Mouse (Mus musculus): ENCODE results near the gene Tmem87b. TPM values are rescaled to one million over a fixed set of nuclear protein-coding genes. Genes with fewer than 3 reads are reported as not detected.

Tmem87b gene
- total RNA-seq (2023), result 10 to 100 TPM; 11.0 to 12.2 TPM

GRCm38 (mm10) chr2:128817786-128818681 is at the start of gene Tmem87b:
TSS of gene Tmem87b (plus strand) at chr2:128818118.

GRCm38 (mm10) chr2:128862636-128863035 is 44.7 kb downstream of the Tmem87b start, which contains the start of gene Fbln7:
TSS of gene Fbln7 (plus strand) at chr2:128862981.

Other genes starting within 250 kb of the Tmem87b start
- not detected for gene Spdye4c, start 226.9 kb upstream of the Tmem87b start, total RNA-seq (2023)
- 10 to 100 TPM; 52.3 to 67.9 TPM for gene Anapc1, start 130.7 kb upstream of the Tmem87b start, total RNA-seq (2023)
- gene Mertk, start 119.2 kb upstream of the Tmem87b start, total RNA-seq (2023), result 1 to 10 TPM in 1 of 2 experiments, under 1 TPM in 1; 0.09 to 1.1 TPM
- gene Fbln7, start 44.9 kb downstream of the Tmem87b start, total RNA-seq (2023), result not detected
- 1 to 10 TPM; 1.7 TPM for gene Zc3h8, start 126.0 kb downstream of the Tmem87b start, total RNA-seq (2023)
- 1 to 10 TPM; 2.8 to 3.3 TPM for gene Zc3h6, start 149.3 kb downstream of the Tmem87b start, total RNA-seq (2023)
- gene Gm10762, start 149.6 kb downstream of the Tmem87b start, total RNA-seq (2023), result 1 to 10 TPM; 1.9 to 4.0 TPM
- not detected for gene Vinac1, start 230.1 kb downstream of the Tmem87b start, total RNA-seq (2023)
- 1 to 10 TPM; 2.3 to 2.5 TPM for gene Ttl, start 247.8 kb downstream of the Tmem87b start, total RNA-seq (2023)